Mouse (Mus musculus) ES-E14 (cell line): Measurements from ENCODE around the gene Lrrc3c. TPM values are rescaled to one million over a fixed set of nuclear protein-coding genes. Genes with fewer than 3 reads are reported as not detected.
A peak's percentile ranks its signal among the peaks of the same experiment; 100 is the strongest.

Experiments used
- DNase-seq: peaks from one replicate; pipeline ENCODE4 v3.0.0-alpha.2; 2013; ENCODE audit warnings: low read depth, low spot score
- H3K27ac ChIP-seq: 2 replicates; pipeline ENCODE4 v1.5.1; 2012; ENCODE audit warnings: low read depth, mild to moderate bottlenecking, low read length, moderate library complexity, mixed read lengths; ENCODE audit not compliant: poor library complexity, insufficient read depth, severe bottlenecking
- H3K36me3 ChIP-seq: 2 replicates; pipeline ENCODE4 v1.6.1; 2012; ENCODE audit warnings: mild to moderate bottlenecking, low read length, moderate library complexity, mixed read lengths; ENCODE audit not compliant: control insufficient read depth, poor library complexity, insufficient read depth, severe bottlenecking
- H3K4me1 ChIP-seq, 2 experiments: fragments of 150-350 bp in 1 of 2; sonication (generic) in 1 of 2; 2 replicates each; pipeline ENCODE4 v1.6.1; 2012; ENCODE audit warnings: low read length in 2 of 2, mild to moderate bottlenecking in 1 of 2, mixed read lengths in 1 of 2; ENCODE audit not compliant: control insufficient read depth in 2 of 2, insufficient read depth in 2 of 2, poor library complexity in 1 of 2
- H3K4me3 ChIP-seq, 2 experiments: fragments of 150-350 bp in 1 of 2; sonication (generic) in 1 of 2; 2 replicates each; pipeline ENCODE4 v1.5.1; 2012; ENCODE audit warnings: low read length in 2 of 2, low read depth in 1 of 2, mild to moderate bottlenecking in 1 of 2, mixed read lengths in 1 of 2; ENCODE audit not compliant: insufficient read depth in 1 of 2, poor library complexity in 1 of 2, severe bottlenecking in 1 of 2
- H3K9ac ChIP-seq: 2 replicates; pipeline ENCODE4 v1.6.1; 2012; ENCODE audit warnings: low read depth, mild to moderate bottlenecking, low read length, mixed read lengths; ENCODE audit not compliant: poor library complexity, insufficient read depth, severe bottlenecking
- H3K9me3 ChIP-seq: fragments of 150-350 bp; sonication (generic); 2 replicates; pipeline ENCODE4 v1.6.1; 2012; ENCODE audit warnings: low read depth, mild to moderate bottlenecking, low read length; ENCODE audit not compliant: control insufficient read depth, insufficient read depth
- CHD2 ChIP-seq: IDR thresholded peaks from 2 replicates; pipeline ENCODE4 v1.6.1; 2014; ENCODE audit warnings: mild to moderate bottlenecking, low read depth, low read length, inconsistent platforms
- HCFC1 ChIP-seq: IDR thresholded peaks from 2 replicates; pipeline ENCODE4 v1.6.1; 2012; ENCODE audit warnings: low read length, inconsistent platforms, borderline replicate concordance; ENCODE audit not compliant: insufficient read depth
- MAFK ChIP-seq: IDR thresholded peaks from 2 replicates; pipeline ENCODE4 v1.6.1; 2014; ENCODE audit warnings: mild to moderate bottlenecking, low read depth, low read length, inconsistent platforms; ENCODE audit not compliant: insufficient read depth
- ZC3H11A ChIP-seq: IDR thresholded peaks from 2 replicates; pipeline ENCODE4 v1.6.1; 2012; ENCODE audit warnings: low read depth, mild to moderate bottlenecking, inconsistent platforms, low read length, borderline replicate concordance
- ZNF384 ChIP-seq: IDR thresholded peaks from 2 replicates; pipeline ENCODE4 v1.6.1; 2012; ENCODE audit warnings: low read depth, low read length, inconsistent platforms
- in situ Hi-C, 2 experiments: fragments of 600-800 bp; cut with MboI; formaldehyde crosslinking; loops; one replicate each; pipeline ENCODE4 v1.15.1; 2025; ENCODE audit warnings: low sequenced_read_pairs in 2 of 2, inconsistent platforms in 1 of 2; ENCODE audit not compliant: unreplicated experiment in 2 of 2
- total RNA-seq: library from RNA; depleted of rRNA; stranded (reverse); fragments of 300-350 nt; gene quantifications from 2 replicates; pipeline ENCODE4 v1.2.3, GENCODE M21; 2012

The Lrrc3c gene
- total RNA-seq, 1 experiment = not detected

DNA sequence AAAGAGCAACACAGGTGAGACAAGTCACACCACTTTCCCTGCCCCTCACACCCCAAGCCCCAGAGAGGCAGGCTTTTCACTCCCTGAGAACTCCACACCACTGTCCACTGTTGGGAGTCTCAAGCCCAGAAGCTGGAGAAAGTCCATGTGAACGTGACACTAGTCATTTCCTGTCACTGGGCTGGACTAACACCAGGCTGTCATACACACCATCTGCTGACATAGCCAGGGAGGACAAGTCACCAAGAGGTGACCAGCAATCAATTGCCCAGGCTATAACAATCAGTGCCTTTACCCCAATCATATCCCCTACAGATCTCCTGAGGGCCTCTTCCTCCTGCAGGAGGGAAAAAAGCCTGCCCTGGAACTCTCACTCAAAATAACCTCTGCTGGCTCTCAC, 13.9 kb upstream of the Lrrc3c start:
- H3K4me3 ChIP-seq = no peak overlapping the region
- no peak overlapping the region for H3K27ac ChIP-seq
- peaks cover 6 to 40% of the 10 kb centered on the region in 2 experiments for H3K4me1 ChIP-seq
- in situ Hi-C loops = no loop called here
- no peak overlapping the region for H3K9ac ChIP-seq
- TF ChIP-seq HCFC1 (no peak), ZNF384 (no peak), CHD2 (no peak), ZC3H11A (no peak), MAFK (no peak)
- no peak for DNase-seq
- H3K9me3 ChIP-seq = no peaks in the 10 kb centered on the region
- H3K36me3 ChIP-seq = peaks cover 15% of the 10 kb centered on the region

DNA sequence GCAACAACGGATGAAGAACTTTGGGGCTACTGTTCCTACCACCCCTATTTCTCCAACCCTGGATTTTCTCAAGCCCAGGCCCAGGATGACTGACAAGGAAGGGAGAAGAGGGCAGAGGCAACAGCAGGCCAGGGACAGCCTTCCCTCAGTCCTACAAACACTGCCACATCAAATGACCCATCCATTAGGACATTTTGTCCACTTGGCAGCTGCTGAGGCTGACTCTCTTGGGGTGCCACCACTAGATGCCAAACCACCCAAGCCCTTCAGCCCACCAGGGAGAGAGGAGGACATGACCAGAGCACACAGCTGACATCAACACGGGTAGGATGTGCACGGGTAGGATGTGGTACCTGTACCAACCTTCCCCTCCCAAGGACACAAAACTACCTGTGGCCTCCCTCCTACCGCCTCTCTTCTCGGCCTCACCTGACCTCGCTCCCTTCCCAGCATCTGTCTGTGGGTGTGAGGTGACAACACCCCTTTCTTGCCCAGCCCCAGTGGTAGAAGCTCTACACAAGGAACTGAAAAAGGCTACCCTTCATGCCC, 13.4 kb upstream of the Lrrc3c start:
- H3K36me3 ChIP-seq = peaks cover 15% of the 10 kb centered on the region
- in situ Hi-C loops = no loop called here
- H3K4me3 ChIP-seq = no peak overlapping the region
- H3K9ac ChIP-seq = no peak overlapping the region
- H3K27ac ChIP-seq = no peak overlapping the region
- TF ChIP-seq MAFK = no peak
- no peak for DNase-seq
- H3K9me3 ChIP-seq = no peaks in the 10 kb centered on the region
- peaks cover 6 to 39% of the 10 kb centered on the region in 2 experiments for H3K4me1 ChIP-seq

DNA sequence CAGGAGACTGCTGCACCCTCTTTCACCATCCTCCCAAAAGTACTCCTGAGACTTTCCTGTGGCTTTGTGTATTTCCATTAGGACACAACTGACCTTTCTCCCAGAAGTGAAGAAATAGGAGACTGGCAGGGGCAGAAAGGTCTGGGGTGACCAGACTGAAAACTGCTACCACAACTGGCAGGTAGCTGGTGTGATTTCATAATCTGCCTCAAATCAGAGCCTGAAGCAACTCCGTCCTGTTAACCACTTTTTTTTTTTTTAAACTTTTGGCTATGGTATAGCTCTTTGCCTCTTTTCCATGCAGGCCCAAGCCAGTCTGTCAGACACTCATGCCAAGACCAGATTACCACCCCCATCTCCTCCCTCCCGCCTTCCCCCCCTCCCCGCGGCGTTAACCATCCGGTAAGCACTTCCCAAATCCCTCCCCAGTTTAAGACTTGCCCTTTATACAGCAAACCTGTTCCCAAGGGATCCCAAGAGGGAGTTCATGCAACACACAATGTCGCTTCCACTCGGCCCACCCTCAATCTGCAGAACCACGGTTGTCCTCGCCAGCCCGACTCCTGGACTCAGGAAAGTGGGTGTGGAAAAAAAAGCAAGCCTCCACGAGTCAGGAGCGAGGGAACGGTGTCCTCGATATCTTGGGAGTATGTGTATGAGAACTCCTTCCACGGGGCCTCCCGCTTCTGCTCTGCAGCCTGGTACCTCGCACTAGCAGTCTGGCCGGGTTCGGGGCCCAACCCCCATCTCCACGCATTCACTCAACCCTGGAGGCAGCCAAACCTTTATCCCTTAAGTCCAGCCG, 11.8 kb upstream of the Lrrc3c start:
- Histone ChIP-seq H3K36me3 (peaks cover 15% of the 10 kb centered on the region), H3K27ac (no peak overlapping the region), H3K9ac (peak overlapping the region; percentile 94), H3K4me1 (peaks cover 0 to 25% of the 10 kb centered on the region in 2 experiments; a peak in 3 of 4 replicates), H3K9me3 (no peaks in the 10 kb centered on the region), H3K4me3 (peak overlapping the region; percentile 97)
- no peak for DNase-seq
- in situ Hi-C loops = no loop called here
- TF ChIP-seq MAFK = no peak
- no peak for TF ChIP-seq ZC3H11A
- no peak for TF ChIP-seq HCFC1
- no peak for TF ChIP-seq CHD2
- no peak for TF ChIP-seq ZNF384

DNA sequence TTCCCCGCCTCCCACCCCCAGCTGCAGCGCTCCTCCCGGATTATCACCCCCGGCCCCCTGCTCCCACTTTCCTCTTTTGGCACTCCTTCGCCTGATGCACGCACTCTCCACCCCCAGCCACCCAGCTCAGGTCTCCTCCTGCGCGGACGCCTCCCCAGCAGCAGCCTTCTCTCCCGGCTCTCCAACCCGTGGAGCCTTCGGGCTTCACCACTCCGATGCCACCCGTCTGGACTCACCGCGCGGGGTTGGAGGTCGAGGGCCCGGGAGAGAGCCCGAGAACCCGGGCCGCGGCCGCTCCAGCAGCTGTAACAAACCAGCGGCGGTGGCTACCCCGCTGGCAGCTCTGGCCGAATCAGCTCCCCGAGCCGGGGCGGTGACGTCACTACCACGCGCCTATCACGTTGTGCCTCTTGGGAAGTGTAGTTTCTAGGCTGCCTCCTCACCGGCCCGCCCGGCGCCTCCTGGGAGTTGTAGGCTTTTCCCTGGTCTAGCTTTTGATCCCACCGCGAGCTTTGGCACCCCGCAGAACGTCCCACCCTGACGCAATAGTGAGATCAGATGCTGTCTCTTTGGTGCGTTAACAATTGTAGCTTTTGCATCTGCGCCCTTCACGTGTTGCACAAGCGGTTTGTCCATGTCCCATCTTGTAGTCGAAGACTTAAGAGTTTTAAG, 11.1 kb upstream of the Lrrc3c start, which contains the start of gene Ormdl3:
Gene Ormdl3 (minus strand): TSS at position 477 of the 672 bp plus-strand sequence.
- DNase-seq = peak; percentile 99

More for the DNA sequence above, 11.1 kb upstream of the Lrrc3c start, which contains the start of gene Ormdl3:
- H3K27ac ChIP-seq = no peak within 1 kb of the TSS; the same call in 1 of the 2 replicates
- in situ Hi-C loops = no loop called here
- no peaks in the 10 kb centered on the region for H3K9me3 ChIP-seq
- H3K36me3 ChIP-seq = peaks cover 15% of the 10 kb centered on the region
- peak within 1 kb of the TSS; percentile 97 for H3K4me3 ChIP-seq
- peaks cover 0 to 18% of the 10 kb centered on the region in 2 experiments; a peak in 3 of 4 replicates for H3K4me1 ChIP-seq
- H3K9ac ChIP-seq = peak within 1 kb of the TSS; percentile 94
- no peak for TF ChIP-seq ZNF384
- TF ChIP-seq HCFC1 = peak; percentile 100
